Mouse (Mus musculus) left cerebral cortex, postnatal 10 days (tissue): ENCODE data around the gene Alox12e. TPM values are rescaled to one million over a fixed set of nuclear protein-coding genes. Genes with fewer than 3 reads are reported as not detected.
"Not testable (repeated sequence)": the region's sequence is repeated elsewhere in the genome, so short reads cannot be mapped to it uniquely, and the experiment has no call there.

Source experiments
- DNase-seq, 2 experiments: peaks; one replicate each; pipeline ENCODE4 v3.0.0; 2021 to 2022; ENCODE audit warnings: low spot score in 2 of 2, mixed read lengths in 1 of 2; ENCODE audit errors: extremely low spot score in 1 of 2
- intact Hi-C: fragments of 180-260 bp; cut with DNase I; formaldehyde crosslinking; loops from one replicate; pipeline ENCODE4 v1.15.1; 2025
- total RNA-seq, 2 experiments: library from RNA; stranded (reverse); gene quantifications; 2 replicates each; pipeline ENCODE4 v1.2.3; 2021

Gene Alox12e
- total RNA-seq = under 1 TPM; 0.20 to 0.45 TPM

DNA sequence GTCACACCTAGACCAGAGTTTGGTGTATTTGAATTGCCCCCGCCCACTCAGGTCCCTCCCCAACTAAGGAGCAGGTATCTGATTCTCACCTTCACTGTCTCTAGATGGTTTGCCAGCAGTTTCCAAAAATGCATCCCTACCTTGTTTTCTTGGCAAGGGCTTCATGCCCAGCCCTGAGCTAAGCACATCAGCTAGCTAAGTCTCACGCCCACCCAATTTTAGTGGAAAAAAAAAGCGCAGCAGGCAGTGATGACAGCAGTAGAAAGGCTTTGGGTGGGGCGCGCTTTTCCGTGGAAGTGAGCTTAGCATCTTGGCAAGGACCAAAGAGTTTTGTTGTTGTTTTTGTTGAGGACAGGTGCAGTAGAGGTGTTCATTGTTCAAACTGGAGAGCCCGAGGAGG lies at the start of gene Alox12e:
TSS of gene Alox12e (minus strand) at position 101 of the 400 bp plus-strand sequence.
- no peak for DNase-seq

DNA sequence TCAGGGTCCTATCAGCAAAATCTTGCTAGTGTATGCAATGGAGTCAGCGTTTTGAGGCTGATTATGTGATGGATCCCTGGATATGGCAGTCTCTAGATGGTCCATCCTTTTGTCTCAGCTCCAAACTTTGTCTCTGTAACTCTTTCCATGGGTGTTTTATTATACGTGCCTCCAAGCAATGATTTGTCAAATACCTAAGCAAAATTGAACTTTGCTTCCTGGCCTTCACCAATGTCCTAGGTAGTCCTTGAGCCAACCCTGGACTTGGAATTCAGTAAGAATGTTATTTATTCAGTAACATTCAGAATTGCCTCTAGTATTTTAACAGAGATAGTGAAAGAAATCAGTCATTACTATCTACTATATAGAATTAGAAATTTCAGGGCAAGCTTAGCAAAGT lies 46.2 kb upstream of the Alox12e start:
- intact Hi-C loops, DNase-seq: not testable (repeated sequence)

More for the DNA sequence above, at the start of gene Alox12e:
- intact Hi-C loops = no loop called here

DNA sequence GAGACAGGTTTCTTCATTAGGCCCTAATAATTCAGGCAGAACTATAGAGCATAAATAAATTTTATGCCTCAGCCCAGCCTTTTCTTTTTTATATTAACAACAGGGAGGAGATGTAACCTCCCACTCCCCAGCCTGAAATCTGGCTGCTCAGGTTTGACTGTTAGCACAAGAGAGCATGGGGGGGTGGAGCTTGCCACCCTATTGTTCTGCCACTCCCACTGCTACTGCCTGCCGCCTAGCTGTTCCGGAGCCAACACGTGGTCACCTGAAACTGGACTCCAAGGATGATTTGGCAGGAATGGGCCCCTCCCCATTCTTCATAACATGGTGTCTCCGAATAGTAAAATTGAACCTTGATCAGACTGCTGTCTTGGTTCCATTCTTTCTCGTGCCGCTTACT lies 45.3 kb upstream of the Alox12e start:
- intact Hi-C loops = not testable (repeated sequence)

DNA sequence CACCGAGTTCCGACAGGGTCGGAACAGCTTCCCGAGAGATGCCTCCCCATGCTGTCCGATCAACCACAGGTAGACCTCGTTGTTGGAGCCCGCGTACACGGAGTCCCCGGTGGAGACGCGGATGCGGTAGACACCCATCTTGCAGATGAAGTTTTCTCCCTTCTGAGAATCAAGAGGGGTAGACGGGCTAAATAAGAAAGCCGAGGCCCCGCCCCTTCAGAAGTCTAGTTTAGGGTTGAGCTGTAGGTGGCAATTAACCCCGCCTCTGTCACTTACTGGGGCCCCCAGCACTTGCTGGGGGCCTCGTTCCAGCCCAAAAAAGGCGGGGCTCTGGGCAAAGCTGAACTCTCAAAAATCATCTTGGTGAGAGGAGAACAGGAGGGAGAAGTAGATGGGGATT lies 29.4 kb upstream of the Alox12e start, which contains the start of gene Alox15:
TSS of gene Alox15 (minus strand) at position 164 of the 400 bp plus-strand sequence.
- intact Hi-C loops = no loop called here
- no peak for DNase-seq

More for the DNA sequence above, 45.3 kb upstream of the Alox12e start:
- not testable (repeated sequence) for DNase-seq

DNA sequence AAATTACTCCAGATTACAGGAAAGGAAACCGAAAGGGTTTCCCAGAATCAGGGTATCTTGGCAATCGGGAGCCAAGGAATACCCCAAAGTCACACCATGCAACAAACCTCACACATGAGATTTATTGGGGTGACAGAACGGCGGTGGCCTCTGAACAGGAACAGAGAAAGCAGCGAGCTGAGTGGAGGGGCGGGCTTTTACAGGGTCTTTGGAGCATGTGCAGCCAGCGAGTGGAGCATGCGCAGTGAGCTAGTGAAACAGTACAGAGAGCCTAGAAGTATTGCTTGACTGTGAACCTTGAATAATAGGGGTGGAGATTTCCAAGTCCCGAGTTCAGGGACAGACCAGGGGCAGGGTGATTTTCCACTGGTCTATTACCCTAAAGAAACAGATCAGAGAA lies 26.2 kb upstream of the Alox12e start:
- DNase-seq = no peak
- intact Hi-C loops = no loop called here

DNA sequence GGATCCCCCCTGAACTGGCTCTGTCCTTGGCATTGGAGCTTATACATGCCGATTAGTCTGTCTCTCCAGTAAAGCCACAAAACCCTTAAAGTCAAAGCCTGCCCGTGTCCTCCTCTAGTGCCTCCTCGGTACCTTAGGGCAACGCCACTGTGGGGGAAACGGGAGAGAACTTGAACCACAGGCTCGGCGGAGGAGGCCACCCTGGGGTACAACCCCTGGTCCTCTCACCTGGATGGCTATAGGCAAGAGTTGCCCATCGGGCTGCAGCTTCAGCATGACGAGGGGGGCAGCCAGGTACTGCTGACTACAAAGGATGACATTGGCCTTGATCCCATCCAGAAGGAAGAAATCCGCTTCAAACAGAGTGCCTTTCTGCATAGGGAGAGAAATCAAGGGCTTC lies 25.4 kb upstream of the Alox12e start:
- intact Hi-C loops = no loop called here
- no peak for DNase-seq

DNA sequence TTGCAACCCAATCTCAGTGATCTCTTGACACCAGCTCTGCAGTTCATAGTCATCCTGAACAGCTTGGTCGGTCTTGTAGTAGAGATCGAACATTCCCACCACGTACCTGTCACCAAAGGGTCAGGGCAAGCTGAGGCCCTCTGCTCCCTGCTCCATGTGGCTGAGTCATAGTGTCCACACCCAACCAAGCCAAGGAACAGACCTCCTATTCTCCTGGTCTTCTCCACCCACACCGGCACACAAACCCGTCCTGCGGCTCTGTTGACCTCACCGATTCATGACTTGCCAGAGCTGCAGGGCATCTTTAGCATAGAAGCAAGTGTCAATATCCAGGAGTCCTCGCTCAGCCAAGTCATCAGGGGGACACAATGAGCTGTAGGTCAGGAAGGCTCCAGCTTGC lies 23.1 kb upstream of the Alox12e start:
- no peak for DNase-seq
- intact Hi-C loops = no loop called here

DNA sequence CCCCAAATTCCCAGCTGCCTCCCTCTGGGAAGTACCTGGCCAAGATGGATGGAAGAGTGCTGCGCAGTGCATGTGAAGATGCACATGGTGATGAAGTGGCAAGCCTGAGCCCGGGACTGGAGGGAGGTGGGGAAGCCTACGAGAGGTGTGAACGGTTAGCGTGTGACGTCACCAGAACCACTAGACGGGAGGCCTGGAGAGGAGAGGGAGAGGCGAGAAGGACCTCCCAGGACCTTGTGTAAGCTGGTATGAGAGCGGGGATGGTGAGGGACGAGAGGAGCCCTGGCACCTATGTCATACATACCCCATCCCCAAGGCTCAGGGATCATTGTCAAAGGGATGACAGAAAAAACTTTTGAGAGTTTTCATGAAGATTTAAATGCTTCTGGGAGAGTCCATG lies 22.6 kb upstream of the Alox12e start:
- intact Hi-C loops = no loop called here
- no peak for DNase-seq

DNA sequence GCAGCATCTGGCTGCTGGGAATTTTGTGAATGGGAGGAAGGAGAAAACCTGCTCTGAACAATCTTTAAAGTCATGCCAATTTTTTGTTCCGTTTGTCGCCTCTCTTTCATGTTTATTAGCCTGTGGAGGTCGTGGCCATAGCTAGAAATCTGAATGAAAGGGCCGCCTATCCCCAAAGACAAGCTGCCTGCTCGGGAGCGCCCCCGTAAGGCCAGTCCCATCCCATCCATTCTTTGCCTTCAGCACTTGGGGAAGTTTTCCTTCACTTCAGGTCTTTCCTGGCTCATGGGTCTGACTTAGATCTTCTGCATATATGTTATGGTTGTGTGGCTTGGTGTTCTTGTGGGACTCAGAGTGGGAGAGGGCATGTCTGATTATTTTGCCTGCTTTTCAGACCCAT lies 17.1 kb upstream of the Alox12e start:
- intact Hi-C loops = no loop called here
- no peak for DNase-seq

DNA sequence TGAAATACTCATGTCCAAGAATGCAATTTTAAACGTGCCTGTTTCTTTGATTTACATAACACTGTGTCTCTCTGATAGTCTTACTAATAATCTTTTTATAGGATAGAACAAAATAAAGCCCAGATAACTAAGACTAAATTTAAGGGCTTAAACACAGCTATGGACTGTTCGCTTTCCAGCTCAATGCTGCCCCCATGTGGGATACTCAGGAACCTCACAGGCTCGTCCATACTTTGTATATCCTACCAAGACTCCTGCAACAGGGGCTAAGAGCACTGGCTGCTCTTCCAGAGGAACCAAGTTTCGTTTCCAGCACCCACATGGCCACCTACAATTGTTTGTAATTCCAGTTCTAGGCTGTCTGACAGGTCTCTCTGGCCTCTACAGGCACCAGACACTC lies 12.0 kb upstream of the Alox12e start:
- intact Hi-C loops = no loop called here
- DNase-seq = peak; percentile 56 to 68

DNA sequence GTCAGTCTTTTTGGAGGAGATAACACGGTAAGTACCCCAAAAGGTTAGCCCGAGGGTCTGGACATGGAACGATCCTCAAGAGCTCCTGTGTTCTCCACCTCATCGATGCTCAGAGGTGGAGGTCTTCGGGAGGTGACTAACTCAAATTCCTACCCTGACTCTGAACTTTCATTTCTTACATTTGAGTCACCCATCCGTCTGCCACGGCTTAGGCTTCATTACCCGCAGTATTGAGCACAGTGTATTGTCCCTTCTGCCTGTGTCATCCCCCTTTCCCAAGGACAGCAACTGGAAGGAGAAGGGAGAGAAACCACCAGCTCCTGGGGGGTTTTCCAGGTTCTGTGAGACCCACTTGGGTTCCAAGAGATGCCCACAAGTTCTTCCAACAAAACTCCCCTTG lies 2.3 kb upstream of the Alox12e start:
- intact Hi-C loops = no loop called here
- no peak for DNase-seq

DNA sequence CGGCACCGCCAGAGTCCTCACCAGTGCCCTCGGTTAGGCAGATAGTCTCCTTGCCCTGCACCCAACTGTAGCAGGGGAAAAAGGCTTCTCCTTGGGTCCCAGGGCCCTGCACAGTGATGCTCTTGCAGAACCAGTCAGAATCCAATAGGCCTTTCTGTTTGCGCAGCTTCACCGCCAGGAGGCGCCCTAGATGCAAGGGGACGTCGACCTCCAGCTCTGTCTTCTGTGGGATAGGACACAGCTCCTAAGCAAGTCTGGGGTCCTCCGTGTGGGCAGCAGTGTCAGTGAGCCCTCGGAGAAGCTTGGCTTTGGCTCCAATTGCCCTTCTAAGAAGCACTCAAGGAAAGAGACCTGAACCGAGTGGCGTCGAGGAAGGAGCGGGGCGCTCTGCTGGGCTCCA lies 764 bp downstream of the Alox12e start:
- peak in 1 of 2 experiments; percentile 69 for DNase-seq
- intact Hi-C loops = no loop called here

DNA sequence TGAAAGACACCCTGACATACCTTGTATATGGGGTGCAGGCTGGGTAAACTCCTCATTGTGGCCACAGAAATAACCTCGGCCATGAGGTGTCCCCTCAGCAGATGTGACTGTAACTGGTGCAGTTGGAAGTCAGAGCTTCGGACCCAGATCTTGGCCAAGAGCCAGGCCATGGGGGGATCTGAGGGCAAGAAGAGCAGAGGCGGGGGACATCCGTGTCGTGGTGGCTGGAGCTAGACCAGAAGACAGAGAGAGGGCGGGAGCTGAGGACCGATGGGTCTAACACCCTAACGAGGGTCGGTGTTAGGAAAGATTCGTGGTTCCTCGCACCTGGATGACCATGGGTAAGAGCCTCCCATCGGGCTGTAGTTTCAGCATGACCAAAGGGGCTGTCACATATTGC lies 2.8 kb downstream of the Alox12e start:
- peak in 1 of 2 experiments; percentile 32 for DNase-seq
- intact Hi-C loops = no loop called here

DNA sequence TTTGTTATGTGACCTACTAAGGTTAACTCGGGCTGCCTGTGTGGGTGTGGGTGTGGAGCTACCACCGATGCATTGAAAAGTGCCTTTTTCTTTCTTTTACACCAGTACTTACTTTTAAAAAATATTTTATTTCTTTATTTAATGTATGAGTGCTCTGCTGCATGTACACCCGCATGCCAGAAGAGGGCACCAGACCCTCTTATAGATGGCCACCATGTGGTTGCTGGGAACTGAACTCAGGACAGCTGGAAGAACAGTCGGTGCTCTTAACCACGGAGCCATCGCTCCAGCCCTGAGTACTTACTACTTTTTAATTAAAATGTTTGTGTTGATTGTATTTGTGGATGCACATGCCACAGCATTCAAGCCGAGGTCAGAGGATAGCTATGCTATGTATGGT lies 8.6 kb downstream of the Alox12e start:
- DNase-seq = no peak
- intact Hi-C loops = no loop called here

DNA sequence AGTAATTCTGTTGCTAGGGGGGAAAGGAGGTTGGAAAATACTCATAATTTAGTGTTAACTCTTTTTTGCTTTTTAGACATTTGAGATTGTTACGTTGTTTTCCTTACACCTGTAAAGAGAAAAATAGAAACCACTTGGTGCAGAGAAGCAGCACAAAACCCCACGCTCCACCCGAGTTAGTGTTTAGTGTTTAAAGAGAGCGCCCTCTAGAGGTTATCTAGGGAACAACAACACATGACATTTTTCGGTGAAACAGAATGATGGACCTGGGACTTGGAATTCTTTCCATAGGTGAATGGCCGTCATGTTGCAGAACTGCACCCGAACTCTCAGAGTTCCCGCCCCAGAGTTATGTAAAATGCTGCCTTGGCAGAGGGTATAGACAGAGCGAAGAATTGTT lies 13.1 kb downstream of the Alox12e start:
- intact Hi-C loops = loop anchor here (2.0 kb wide), 1 partner anchor 55 kb away; the partner anchor contains the start of gene Alox12
- peak in 1 of 2 experiments; percentile 24 for DNase-seq

DNA sequence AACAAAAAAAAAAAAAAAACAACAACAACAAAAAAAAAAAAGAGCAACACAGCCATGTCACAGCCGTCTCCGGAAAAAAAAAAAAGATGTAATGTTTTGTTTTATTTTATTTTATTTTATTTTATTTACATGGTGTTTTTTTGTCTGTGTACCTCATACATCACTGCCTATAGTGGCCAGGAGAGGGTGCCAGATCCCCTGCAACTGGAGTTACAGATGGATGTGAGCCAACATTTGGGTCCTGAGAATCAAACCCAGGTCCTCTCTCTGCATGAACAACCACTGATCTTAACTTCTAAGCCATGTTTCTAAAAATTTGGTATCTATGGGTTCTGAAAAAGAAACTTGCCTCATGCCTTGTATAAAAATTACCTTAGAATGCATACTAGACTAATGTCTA lies 14.1 kb downstream of the Alox12e start:
- intact Hi-C loops = loop anchor here (2.0 kb wide), 1 partner anchor 53 kb away; the partner anchor contains the start of gene Alox12
- DNase-seq = no peak

DNA sequence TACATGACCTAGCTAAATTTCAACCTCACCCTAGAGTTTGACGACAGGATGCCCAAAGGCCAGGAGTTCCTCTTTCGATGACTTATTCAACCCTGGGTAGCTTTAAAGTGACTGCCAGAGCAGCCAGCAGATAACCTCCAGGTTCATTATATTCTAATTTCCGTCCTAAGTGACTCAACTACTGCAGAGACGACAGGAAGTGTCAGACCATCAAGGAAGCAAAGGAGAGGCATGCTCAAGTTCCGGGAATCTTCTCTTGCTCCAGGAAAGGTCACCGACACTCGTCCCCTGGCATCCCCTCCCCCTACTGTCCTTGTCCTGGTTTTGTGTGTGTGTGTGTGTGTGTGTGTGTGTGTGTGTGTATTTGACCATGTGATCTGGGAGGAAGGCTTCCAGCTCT lies 16.3 kb downstream of the Alox12e start:
- intact Hi-C loops = no loop called here
- no peak for DNase-seq

DNA sequence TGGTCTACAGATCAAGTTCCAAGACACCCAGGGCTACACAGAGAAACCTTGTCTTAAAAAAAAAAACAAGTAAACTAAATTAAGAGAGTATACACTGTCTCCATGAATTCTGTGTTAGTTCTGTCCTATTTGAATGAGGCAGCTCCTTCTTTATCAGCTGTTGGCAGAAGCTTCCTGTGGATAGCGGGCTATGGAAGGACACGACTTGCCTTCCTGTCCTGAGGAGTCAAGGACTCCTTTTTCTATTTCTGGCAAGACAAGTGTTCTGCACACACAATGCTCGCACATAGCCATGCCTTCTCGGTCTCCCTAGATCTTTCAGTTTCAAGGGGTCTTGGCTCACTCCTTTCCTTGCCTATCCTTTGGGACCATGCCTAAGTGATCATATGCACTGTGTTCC lies 20.1 kb downstream of the Alox12e start:
- DNase-seq = no peak
- intact Hi-C loops = no loop called here

DNA sequence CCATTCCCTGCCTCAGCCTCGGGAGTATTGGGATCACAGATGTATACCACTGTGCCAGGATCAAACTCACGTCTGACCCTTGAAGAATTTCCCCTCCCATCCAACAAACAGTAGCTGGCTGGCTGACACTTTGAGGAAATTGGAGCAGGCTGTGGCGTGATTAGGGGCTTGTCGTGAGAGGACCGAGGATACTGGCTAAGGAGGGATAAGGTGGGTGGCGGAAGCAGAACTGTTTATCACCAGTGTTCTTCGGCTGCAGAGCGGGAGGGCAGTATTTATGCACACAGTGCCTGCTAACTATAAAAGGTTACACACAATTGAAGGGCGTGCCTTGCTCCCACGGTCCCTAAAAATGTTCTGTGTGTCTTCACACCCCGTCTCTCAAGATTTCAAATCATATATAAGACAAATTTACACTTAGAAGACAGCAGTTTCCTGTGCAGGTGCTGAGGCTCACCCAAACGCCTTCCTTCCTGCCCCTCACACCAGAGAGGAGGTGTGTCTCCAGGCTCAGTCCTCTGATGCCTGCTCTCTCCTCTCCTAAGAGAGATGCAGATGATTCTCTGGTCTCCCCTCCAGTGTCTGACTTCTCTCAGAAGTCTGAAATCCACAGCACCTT lies 24.5 kb downstream of the Alox12e start:
- intact Hi-C loops = no loop called here
- no peak for DNase-seq

DNA sequence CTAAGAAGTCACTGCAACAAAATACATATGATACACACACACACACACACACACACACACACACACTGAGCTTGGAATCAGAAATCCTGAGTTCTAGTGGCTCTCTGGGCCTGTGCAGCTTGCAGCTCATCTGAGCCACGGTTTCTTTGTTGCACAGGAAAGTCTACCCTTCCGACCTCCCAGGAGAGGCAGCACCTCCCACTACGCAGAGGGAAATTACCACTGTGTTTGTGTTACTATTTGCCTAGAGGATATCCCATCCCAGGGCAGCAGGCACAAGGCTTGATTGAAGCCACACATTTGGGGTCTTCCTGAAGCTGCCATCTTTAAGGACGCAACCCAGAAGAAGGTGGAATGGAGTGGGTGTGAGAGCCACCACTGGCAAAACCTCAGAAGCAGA lies 25.0 kb downstream of the Alox12e start:
- intact Hi-C loops = no loop called here
- DNase-seq = no peak

DNA sequence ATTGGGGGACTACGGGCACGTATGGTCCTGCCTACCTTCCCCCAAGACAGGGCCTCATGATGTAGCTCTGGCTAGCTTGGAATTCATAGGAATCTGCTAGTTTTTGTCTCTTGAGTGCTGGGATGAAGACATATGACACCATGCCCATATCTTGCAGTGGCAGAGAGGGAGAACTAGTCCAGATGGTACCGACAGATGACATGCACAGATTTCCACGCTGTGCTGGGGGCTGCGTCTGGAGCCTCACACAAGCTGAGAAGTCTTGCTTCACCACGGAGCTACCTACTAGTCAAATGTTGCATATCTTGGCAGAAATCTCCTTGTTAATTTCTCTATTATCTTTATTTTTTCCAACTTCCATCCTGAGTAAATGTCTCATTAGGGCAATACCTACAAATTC lies 28.5 kb downstream of the Alox12e start:
- DNase-seq = peak in 1 of 2 experiments; percentile 27
- intact Hi-C loops = no loop called here
